Mouse (Mus musculus) lung, postnatal 0 days (tissue): ENCODE data around the gene Ier2. TPM values are rescaled to one million over a fixed set of nuclear protein-coding genes. Genes with fewer than 3 reads are reported as not detected.

Source experiments
- ATAC-seq: fragments of 200-750 bp; cut with Nextera tagmentation; 2 replicates; pipeline ENCODE4 v1.8.0; 2017; ENCODE audit warnings: moderate library complexity
- DNase-seq: peaks from one replicate; pipeline ENCODE4 v3.0.0-alpha.2; 2016; ENCODE audit warnings: low spot score
- H3K27ac ChIP-seq: fragments of 300-500 bp; sonication (generic); 2 replicates; pipeline ENCODE4 v1.5.1; 2014; ENCODE audit warnings: antibody characterized with exemption, mild to moderate bottlenecking, low read length, mixed read lengths
- H3K27me3 ChIP-seq: fragments of 300-500 bp; sonication (generic); replicated peaks from 2 replicates; pipeline ENCODE4 v1.6.1; 2014; ENCODE audit warnings: low read length, mixed read lengths; ENCODE audit not compliant: insufficient read depth
- H3K36me3 ChIP-seq: fragments of 300-500 bp; sonication (generic); 2 replicates; pipeline ENCODE4 v1.6.1; 2014; ENCODE audit warnings: low read length, mixed read lengths; ENCODE audit not compliant: insufficient read depth
- H3K4me1 ChIP-seq: fragments of 300-500 bp; sonication (generic); 2 replicates; pipeline ENCODE4 v1.6.1; 2014; ENCODE audit warnings: antibody characterized with exemption, low read depth, low read length, mixed read lengths; ENCODE audit not compliant: insufficient read depth
- H3K4me2 ChIP-seq: fragments of 300-500 bp; sonication (generic); replicated peaks from 2 replicates; pipeline ENCODE4 v1.6.1; 2014; ENCODE audit warnings: low read depth, mild to moderate bottlenecking, low read length, moderate library complexity, mixed read lengths
- H3K4me3 ChIP-seq: fragments of 300-500 bp; sonication (generic); 2 replicates; pipeline ENCODE4 v1.5.1; 2014; ENCODE audit warnings: low read depth, low read length
- H3K9ac ChIP-seq: fragments of 300-500 bp; sonication (generic); replicated peaks from 2 replicates; pipeline ENCODE4 v1.6.1; 2014; ENCODE audit warnings: low read depth, mild to moderate bottlenecking
- H3K9me3 ChIP-seq: fragments of 300-500 bp; sonication (generic); 2 replicates; pipeline ENCODE4 v1.6.1; 2016; ENCODE audit warnings: low read length, mixed read lengths
- CTCF ChIP-seq: IDR thresholded peaks from 2 replicates; pipeline ENCODE4 v1.5.1; 2016; ENCODE audit warnings: antibody characterized with exemption, mild to moderate bottlenecking
- EP300 ChIP-seq: IDR thresholded peaks from 2 replicates; pipeline ENCODE4 v1.6.1; 2016; ENCODE audit warnings: antibody characterized with exemption, mild to moderate bottlenecking, control low read depth
- WGBS: fragments of 180-500 bp; shearing (Covaris S2); extraction: QIAGEN DNeasy Blood & Tissue Kit; methylation state at CpG from one replicate; pipeline ENCODE4 v1.1.7; 2014; 5-methylcytosine and 5-hydroxymethylcytosine counted together
- polyA plus RNA-seq: library from polyadenylated mRNA; unstranded; fragments of >200 nt; fragmentation: Nextera tagmentation; extraction: Ambion mirVana; gene quantifications from 2 replicates; pipeline ENCODE4 v1.2.1, GENCODE M21; 2015

Gene Ier2
- polyA plus RNA-seq, 1 experiment from 2014 or later, result 113 TPM

DNA sequence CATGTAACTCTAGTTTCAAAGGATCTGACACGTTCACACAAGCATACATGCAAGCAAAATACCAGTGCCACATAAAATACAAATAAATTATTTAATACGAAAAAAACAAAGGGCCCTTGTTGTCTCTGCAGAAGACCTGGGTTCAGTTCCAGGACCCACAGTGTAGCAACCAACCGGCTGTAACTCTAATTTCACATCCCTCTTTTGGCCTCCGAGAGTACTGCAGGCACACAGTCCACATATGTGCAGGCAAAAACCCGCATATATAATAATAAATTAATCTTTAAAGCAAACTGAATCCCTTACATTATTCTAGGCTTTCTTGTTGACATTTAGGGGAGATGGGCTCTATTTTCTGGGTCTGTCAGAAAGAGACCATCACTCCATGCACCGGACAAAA is 15.9 kb downstream of the Ier2 start:
- TF ChIP-seq CTCF, result peak; percentile 47
- TF ChIP-seq EP300, result no peak
- no peaks in the 10 kb centered on the region for H3K27me3 ChIP-seq
- no peak for DNase-seq
- H3K9me3 ChIP-seq, result no peaks in the 10 kb centered on the region
- 50% methylated on average over 6 of the region's 6 CpGs for WGBS
- H3K4me1 ChIP-seq, result no peaks in the 10 kb centered on the region
- ATAC-seq, result 0 out of 2 replicates have a peak, but pooled peaks have one; percentile 38
- H3K4me3 ChIP-seq, result no peak overlapping the region
- no peak overlapping the region for H3K27ac ChIP-seq
- H3K4me2 ChIP-seq, result peak overlapping the region; percentile 32; the same call in 1 of the 2 replicates
- no peak overlapping the region for H3K9ac ChIP-seq
- no peaks in the 10 kb centered on the region for H3K36me3 ChIP-seq

DNA sequence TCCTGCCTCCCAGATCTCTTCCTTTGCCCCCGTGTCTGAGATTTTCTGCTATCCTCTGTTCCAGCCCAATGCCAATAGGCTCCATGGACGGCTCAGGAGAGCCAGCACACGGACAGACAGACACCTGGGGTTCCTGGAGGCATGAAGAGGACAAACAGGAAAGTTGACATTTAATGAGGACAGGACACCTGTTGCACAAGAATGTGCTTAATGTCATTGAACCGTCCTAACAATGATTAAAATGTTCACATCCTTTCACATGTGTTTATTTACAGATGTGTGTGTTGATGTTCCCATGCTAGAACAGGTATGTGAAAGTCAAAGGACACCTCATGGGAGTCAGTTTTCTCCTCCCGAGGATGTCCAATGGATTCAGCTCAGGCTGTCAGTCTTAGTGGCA is 19.6 kb downstream of the Ier2 start:
- Histone ChIP-seq H3K36me3 (no peaks in the 10 kb centered on the region), H3K4me1 (no peaks in the 10 kb centered on the region; the same call in 1 of the 2 replicates), H3K9ac (no peak overlapping the region), H3K9me3 (no peaks in the 10 kb centered on the region), H3K4me2 (no peak overlapping the region), H3K4me3 (no peak overlapping the region), H3K27ac (no peak overlapping the region), H3K27me3 (no peaks in the 10 kb centered on the region)
- no peak for DNase-seq
- 51% methylated on average over 5 of the region's 5 CpGs for WGBS
- no peak for ATAC-seq
- no peak for TF ChIP-seq CTCF
- no peak for TF ChIP-seq EP300

DNA sequence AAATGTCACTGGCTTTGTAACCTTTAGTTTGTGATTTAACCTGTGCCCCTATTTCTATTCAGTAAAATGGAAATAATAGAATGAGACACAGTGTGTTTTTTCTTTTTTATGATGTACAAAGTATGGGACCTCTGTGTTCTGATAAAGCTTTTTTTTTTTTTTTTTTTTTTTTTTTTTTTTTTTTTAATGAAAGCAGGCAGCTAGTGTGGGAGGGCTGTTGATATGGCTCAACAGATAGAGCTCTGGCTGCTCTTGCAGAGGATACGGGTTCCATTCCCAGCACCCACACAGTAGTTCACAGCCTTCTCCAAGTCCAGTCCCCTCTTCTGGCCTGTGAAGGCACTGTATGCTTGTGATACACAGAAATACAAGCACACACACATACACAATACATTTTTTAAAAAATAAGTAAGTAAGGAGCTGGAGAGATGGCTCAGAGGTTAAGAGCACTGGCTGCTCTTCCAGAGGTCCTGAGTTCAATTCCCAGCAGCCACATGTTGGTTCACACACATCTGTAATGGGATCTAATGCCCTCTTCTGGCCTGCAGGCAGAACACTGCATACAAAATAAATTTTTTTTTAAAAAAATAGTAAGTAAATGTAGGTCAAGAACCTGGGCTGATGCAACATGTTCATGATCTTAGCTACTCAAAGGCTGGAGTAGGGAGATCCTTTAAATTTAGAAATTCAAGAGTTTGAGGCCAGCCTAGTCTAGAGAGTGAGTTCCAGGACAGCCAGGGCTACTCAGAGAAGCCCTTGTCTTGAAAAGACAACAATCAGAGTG is 20.9 kb downstream of the Ier2 start:
- H3K4me2 ChIP-seq, result no peak overlapping the region
- no peaks in the 10 kb centered on the region for H3K36me3 ChIP-seq
- H3K4me3 ChIP-seq, result no peak overlapping the region
- no peak overlapping the region for H3K9ac ChIP-seq
- WGBS, result 85% methylated on average over 1 of the region's 1 CpGs
- no peak overlapping the region for H3K27ac ChIP-seq
- peak; percentile 29; the same call in 1 of the 2 replicates for TF ChIP-seq CTCF
- peak; percentile 38; the same call in 1 of the 2 replicates for TF ChIP-seq EP300
- DNase-seq (peak; percentile 75), ATAC-seq (no peak)
- H3K4me1 ChIP-seq, result no peaks in the 10 kb centered on the region; the same call in 1 of the 2 replicates
- H3K9me3 ChIP-seq, result no peaks in the 10 kb centered on the region
- no peaks in the 10 kb centered on the region for H3K27me3 ChIP-seq

DNA sequence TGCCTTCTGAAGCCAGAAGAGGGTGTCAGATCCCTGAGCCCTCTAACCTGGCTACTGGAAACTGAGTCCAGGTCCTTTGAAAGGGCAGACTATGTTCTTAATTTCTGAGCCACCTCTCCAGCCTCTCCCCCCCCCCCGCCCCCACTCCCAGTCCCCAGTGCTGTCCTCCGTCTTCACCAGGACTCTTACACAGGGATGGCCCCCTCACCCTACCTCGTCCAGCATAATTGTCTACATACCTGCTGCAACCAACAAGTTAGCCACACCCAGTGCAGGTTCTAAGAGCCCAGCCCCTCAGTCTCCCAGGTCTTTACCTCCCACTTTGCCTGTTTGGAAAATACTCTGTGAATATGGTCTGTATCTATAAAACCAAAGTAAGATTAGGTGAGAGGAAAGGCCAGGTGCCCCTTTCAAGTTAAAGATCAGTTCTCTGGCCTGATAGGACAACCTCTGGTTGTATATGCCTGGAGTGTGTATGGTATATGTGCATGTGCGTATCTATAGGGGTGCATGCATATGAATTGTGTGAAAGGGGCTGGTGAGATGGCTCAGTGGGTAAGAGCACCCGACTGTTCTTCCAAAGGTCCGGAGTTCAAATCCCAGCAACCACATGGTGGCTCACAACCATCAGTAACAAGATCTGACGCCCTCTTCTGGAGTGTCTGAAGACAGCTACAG is 21.9 kb downstream of the Ier2 start:
- H3K4me1 ChIP-seq, result no peaks in the 10 kb centered on the region; the same call in 1 of the 2 replicates
- no peak for TF ChIP-seq CTCF
- TF ChIP-seq EP300, result no peak
- no peaks in the 10 kb centered on the region for H3K27me3 ChIP-seq
- ATAC-seq (no peak), DNase-seq (no peak)
- H3K4me2 ChIP-seq, result no peak overlapping the region
- WGBS, result 63% methylated on average over 7 of the region's 7 CpGs
- no peak overlapping the region for H3K9ac ChIP-seq
- H3K9me3 ChIP-seq, result no peaks in the 10 kb centered on the region
- 0 out of 2 replicates have a peak overlapping the region, but pooled peaks have one; percentile 15 for H3K27ac ChIP-seq
- H3K4me3 ChIP-seq, result no peak overlapping the region
- no peaks in the 10 kb centered on the region for H3K36me3 ChIP-seq

DNA sequence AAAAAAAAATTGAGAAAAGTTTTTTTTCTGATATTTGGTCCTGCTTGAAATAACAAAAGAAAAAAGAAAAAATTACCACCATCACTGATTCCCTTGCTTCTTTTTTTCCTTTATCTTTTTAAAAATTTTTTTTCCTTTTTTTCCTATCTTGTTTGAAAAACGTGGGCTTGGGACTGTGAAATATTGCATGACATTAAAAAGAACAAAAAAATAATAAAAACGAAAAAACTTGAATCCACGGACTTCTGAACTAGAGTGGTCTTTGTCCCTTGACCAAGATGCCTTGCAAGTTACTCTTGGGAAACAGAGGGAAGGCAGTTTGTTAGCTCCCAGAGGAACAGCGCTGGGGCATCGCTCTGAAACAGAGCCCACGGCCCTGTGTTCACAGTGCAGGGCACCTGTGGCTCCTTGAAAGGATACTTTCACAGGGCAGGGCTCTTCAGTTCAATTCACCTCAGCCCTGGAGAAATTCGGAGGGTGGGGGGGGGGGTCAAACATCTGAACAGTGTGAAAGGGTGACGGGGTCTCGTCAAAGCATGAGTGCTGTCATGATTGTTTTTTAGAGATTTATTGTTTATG is 22.6 kb downstream of the Ier2 start:
- TF ChIP-seq CTCF (no peak), EP300 (no peak)
- ATAC-seq (no peak), DNase-seq (no peak)
- Histone ChIP-seq H3K36me3 (no peaks in the 10 kb centered on the region), H3K4me1 (no peaks in the 10 kb centered on the region; the same call in 1 of the 2 replicates), H3K27ac (0 out of 2 replicates have a peak overlapping the region, but pooled peaks have one; percentile 15), H3K27me3 (no peaks in the 10 kb centered on the region), H3K9me3 (no peaks in the 10 kb centered on the region), H3K4me3 (peak overlapping the region; percentile 55), H3K9ac (no peak overlapping the region), H3K4me2 (peak overlapping the region; percentile 58)
- 19% methylated on average over 9 of the region's 9 CpGs for WGBS
